Mouse (Mus musculus): ENCODE results near the gene Rab17. TPM values are rescaled to one million over a fixed set of nuclear protein-coding genes. Genes with fewer than 3 reads are reported as not detected.

Gene Rab17
- polyA plus RNA-seq, 1 experiment from 2014 or later: 0.36 TPM

DNA sequence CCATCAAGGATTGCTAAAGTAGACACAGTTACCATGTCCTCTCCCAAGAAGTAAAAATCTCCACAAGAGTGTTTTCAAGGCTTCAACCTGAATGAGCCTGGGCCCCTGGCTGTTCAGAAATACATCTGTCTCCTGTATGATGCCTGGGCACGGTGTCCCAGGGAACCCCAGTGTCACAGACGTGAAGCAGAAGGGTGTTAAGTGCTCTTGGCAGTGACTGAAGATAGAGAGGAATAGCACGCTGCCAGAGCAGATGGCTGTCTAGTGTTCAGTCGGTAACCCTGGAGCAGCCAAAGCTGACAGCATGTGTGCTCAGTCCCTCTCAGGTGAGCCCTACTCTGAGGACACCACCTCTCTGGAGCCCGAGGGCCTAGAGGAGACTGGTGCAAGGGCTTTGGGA lies 36.5 kb downstream of the Rab17 start:
- Histone ChIP-seq H3K27me3 (replicated peaks; ENCODE audit: control insufficient read depth, insufficient read depth, low read length) (peaks cover 1% of the 10 kb centered on the region), H3K9me3 (ENCODE audit: control insufficient read depth, low read length) (no peaks in the 10 kb centered on the region), H3K4me2 (ENCODE audit: low read length) (no peak overlapping the region), H3K36me3 (ENCODE audit: control insufficient read depth, insufficient read depth, low read length) (no peaks in the 10 kb centered on the region), H3K27ac (ENCODE audit: low read depth, low read length) (no peak overlapping the region), H3K9ac (ENCODE audit: low read depth, low read length) (no peak overlapping the region), H3K4me1 (ENCODE audit: control insufficient read depth, insufficient read depth, low read depth, low read length) (peaks cover 4% of the 10 kb centered on the region), H3K4me3 (ENCODE audit: low read length) (no peak overlapping the region)
- WGBS: 77% methylated on average over 5 of the region's 5 CpGs
- peak; percentile 50; the same call in 1 of the 2 replicates for ATAC-seq

DNA sequence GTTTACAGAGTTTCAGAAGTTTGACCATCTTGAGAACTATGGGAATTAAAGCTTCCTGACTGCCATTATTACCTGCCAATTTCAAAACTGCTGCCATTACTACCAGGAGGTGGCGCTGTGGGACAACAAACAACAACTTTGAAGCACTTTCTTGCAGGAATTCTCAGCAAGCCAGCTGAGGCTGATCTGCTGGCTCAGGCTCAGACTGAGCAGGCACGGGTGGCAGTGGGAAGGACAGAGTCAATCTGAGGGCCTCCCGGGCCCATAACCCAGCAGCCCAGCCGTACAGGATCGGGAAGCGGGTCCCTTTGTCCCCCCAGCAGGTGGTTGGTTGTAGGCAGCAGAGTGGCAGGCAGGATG lies 40.9 kb downstream of the Rab17 start:
- H3K4me3 ChIP-seq (ENCODE audit: low read length): peak overlapping the region; percentile 30

DNA sequence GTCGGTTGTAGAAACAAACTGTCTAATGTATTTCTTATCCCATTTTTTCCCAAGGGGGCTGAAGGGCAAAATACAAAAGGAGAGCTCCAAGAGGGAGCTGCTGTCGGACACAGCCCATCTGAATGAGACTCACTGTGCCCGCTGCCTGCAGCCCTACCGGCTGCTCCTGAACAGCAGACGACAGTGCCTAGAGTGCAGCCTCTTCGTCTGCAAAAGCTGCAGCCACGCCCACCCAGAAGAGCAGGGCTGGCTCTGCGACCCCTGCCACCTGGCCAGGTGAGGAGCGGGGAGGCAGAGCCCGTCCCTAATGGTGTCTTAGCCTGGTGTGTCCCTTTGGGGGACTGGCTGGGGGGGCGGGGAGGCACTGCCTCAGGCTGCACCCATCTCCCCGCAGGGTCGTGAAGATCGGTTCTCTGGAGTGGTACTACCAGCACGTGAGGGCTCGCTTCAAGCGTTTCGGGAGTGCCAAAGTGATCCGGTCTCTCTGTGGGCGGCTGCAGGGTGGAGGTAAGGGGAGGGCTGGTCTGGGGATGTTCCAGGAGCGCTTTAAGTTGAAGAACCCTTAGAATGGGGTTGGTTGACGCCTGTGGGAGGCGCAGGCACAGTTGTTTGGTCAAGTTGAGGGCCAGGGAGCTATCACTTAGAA lies 41.4 kb downstream of the Rab17 start:
- Histone ChIP-seq H3K4me1 (ENCODE audit: control insufficient read depth, insufficient read depth, low read depth, low read length) (peaks cover 7% of the 10 kb centered on the region), H3K9me3 (ENCODE audit: control insufficient read depth, low read length) (no peaks in the 10 kb centered on the region), H3K27me3 (replicated peaks; ENCODE audit: control insufficient read depth, insufficient read depth, low read length) (peaks cover 3% of the 10 kb centered on the region), H3K36me3 (ENCODE audit: control insufficient read depth, insufficient read depth, low read length) (no peaks in the 10 kb centered on the region), H3K27ac (ENCODE audit: low read depth, low read length) (no peak overlapping the region), H3K9ac (ENCODE audit: low read depth, low read length) (peak overlapping the region; percentile 55), H3K4me3 (ENCODE audit: low read length) (peak overlapping the region; percentile 30), H3K4me2 (ENCODE audit: low read length) (peak overlapping the region; percentile 61)
- ATAC-seq: peak; percentile 60
- WGBS: under 1% methylated on average over 23 of the region's 23 CpGs

More for the DNA sequence above, 40.9 kb downstream of the Rab17 start:
- peak; percentile 82 for ATAC-seq
- Histone ChIP-seq H3K4me2 (ENCODE audit: low read length) (peak overlapping the region; percentile 61), H3K27ac (ENCODE audit: low read depth, low read length) (no peak overlapping the region), H3K4me1 (ENCODE audit: control insufficient read depth, insufficient read depth, low read depth, low read length) (peaks cover 7% of the 10 kb centered on the region), H3K36me3 (ENCODE audit: control insufficient read depth, insufficient read depth, low read length) (no peaks in the 10 kb centered on the region), H3K27me3 (replicated peaks; ENCODE audit: control insufficient read depth, insufficient read depth, low read length) (peaks cover 3% of the 10 kb centered on the region), H3K9me3 (ENCODE audit: control insufficient read depth, low read length) (no peaks in the 10 kb centered on the region), H3K9ac (ENCODE audit: low read depth, low read length) (peak overlapping the region; percentile 45; the same call in 1 of the 2 replicates)
- WGBS: 5% methylated on average over 6 of the region's 6 CpGs

DNA sequence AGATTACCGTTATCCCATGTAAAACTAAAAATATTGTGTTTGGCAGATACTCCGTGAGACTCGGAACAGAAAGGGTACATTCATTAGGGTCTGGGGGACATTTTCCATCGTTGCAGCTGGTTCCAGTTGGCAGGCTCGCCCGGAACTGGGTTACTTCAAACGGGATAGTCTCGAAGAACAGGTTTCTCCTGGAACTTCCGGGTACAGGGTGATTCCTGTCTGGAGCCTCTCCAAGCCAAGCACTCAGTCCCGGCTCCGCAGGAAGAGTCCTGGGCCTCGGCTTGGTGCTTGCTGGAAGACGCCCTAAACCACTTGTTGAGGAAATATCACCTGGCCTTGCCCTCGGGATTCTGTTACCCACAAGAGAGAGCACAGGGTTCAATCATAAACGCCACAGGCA lies 42.2 kb downstream of the Rab17 start:
- H3K36me3 ChIP-seq (ENCODE audit: control insufficient read depth, insufficient read depth, low read length): no peaks in the 10 kb centered on the region
- ATAC-seq: no peak
- H3K9ac ChIP-seq (ENCODE audit: low read depth, low read length): no peak overlapping the region
- WGBS: 58% methylated on average over 15 of the region's 15 CpGs
- no peak overlapping the region for H3K4me3 ChIP-seq (ENCODE audit: low read length)
- no peak overlapping the region for H3K4me2 ChIP-seq (ENCODE audit: low read length)
- no peak overlapping the region for H3K27ac ChIP-seq (ENCODE audit: low read depth, low read length)
- H3K9me3 ChIP-seq (ENCODE audit: control insufficient read depth, low read length): no peaks in the 10 kb centered on the region
- peaks cover 3% of the 10 kb centered on the region for H3K27me3 ChIP-seq (replicated peaks; ENCODE audit: control insufficient read depth, insufficient read depth, low read length)
- peaks cover 7% of the 10 kb centered on the region for H3K4me1 ChIP-seq (ENCODE audit: control insufficient read depth, insufficient read depth, low read depth, low read length)

GRCm38 (mm10) chr1:90926030-90926429 lies 43.4 kb downstream of the Rab17 start:
- Histone ChIP-seq H3K27ac (ENCODE audit: low read depth, low read length) (no peak overlapping the region), H3K9me3 (ENCODE audit: control insufficient read depth, low read length) (no peaks in the 10 kb centered on the region), H3K27me3 (replicated peaks; ENCODE audit: control insufficient read depth, insufficient read depth, low read length) (peaks cover 3% of the 10 kb centered on the region), H3K4me1 (ENCODE audit: control insufficient read depth, insufficient read depth, low read depth, low read length) (peaks cover 7% of the 10 kb centered on the region), H3K9ac (ENCODE audit: low read depth, low read length) (no peak overlapping the region), H3K4me3 (ENCODE audit: low read length) (no peak overlapping the region), H3K36me3 (ENCODE audit: control insufficient read depth, insufficient read depth, low read length) (no peaks in the 10 kb centered on the region), H3K4me2 (ENCODE audit: low read length) (no peak overlapping the region)
- WGBS: 64% methylated on average over 4 of the region's 4 CpGs
- no peak for ATAC-seq

DNA sequence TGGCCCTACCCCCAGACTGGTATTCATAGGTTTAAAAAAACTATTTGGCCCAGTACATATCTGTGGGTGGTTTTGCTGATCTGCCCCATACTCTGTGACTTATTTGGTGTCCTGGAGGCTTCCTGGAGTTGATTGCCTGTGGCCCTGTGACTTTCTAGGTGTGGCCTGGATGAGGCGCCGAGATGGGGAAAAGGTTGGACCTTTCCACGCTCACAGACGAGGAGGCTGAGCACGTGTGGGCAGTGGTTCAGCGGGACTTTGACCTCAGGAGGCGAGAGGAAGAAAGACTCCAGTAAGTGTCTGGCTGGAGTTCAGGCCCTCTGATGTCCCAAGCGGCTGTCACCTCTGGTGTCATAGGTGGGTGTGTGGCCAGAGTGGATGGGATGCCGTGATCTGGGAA lies 47.8 kb downstream of the Rab17 start:
- H3K4me2 ChIP-seq (ENCODE audit: low read length): no peak overlapping the region
- no peaks in the 10 kb centered on the region for H3K27me3 ChIP-seq (replicated peaks; ENCODE audit: control insufficient read depth, insufficient read depth, low read length)
- peaks cover 7% of the 10 kb centered on the region for H3K9me3 ChIP-seq (ENCODE audit: control insufficient read depth, low read length)
- no peak overlapping the region for H3K9ac ChIP-seq (ENCODE audit: low read depth, low read length)
- H3K36me3 ChIP-seq (ENCODE audit: control insufficient read depth, insufficient read depth, low read length): no peaks in the 10 kb centered on the region
- no peak overlapping the region for H3K4me3 ChIP-seq (ENCODE audit: low read length)
- no peaks in the 10 kb centered on the region for H3K4me1 ChIP-seq (ENCODE audit: control insufficient read depth, insufficient read depth, low read depth, low read length)
- H3K27ac ChIP-seq (ENCODE audit: low read depth, low read length): no peak overlapping the region
- 92% methylated on average over 9 of the region's 9 CpGs for WGBS
- no peak for ATAC-seq

GRCm38 (mm10) chr1:90917509-90917908 lies 52.0 kb downstream of the Rab17 start:
- Histone ChIP-seq H3K9me3 (ENCODE audit: control insufficient read depth, low read length) (peaks cover 7% of the 10 kb centered on the region), H3K36me3 (ENCODE audit: control insufficient read depth, insufficient read depth, low read length) (no peaks in the 10 kb centered on the region), H3K4me3 (ENCODE audit: low read length) (no peak overlapping the region), H3K9ac (ENCODE audit: low read depth, low read length) (no peak overlapping the region), H3K27me3 (replicated peaks; ENCODE audit: control insufficient read depth, insufficient read depth, low read length) (no peaks in the 10 kb centered on the region), H3K27ac (ENCODE audit: low read depth, low read length) (no peak overlapping the region), H3K4me1 (ENCODE audit: control insufficient read depth, insufficient read depth, low read depth, low read length) (peaks cover 8% of the 10 kb centered on the region), H3K4me2 (ENCODE audit: low read length) (no peak overlapping the region)
- WGBS: 70% methylated on average over 6 of the region's 6 CpGs
- no peak for ATAC-seq

- H3K27me3 ChIP-seq (replicated peaks; ENCODE audit: control insufficient read depth, insufficient read depth, low read length): no peaks in the 10 kb centered on the region
- peak within 1 kb of the TSS; percentile 16; the same call in 1 of the 2 replicates for H3K4me3 ChIP-seq (ENCODE audit: low read length)
- H3K36me3 ChIP-seq (ENCODE audit: control insufficient read depth, insufficient read depth, low read length): no peaks in the 10 kb centered on the region
- H3K27ac ChIP-seq (ENCODE audit: low read depth, low read length): no peak within 1 kb of the TSS
- 9% methylated on average over 18 of the region's 18 CpGs for WGBS
- peaks cover 8% of the 10 kb centered on the region for H3K4me1 ChIP-seq (ENCODE audit: control insufficient read depth, insufficient read depth, low read depth, low read length)
- peaks cover 7% of the 10 kb centered on the region for H3K9me3 ChIP-seq (ENCODE audit: control insufficient read depth, low read length)
- peak within 1 kb of the TSS; percentile 57 for H3K4me2 ChIP-seq (ENCODE audit: low read length)
- ATAC-seq: peak; percentile 63; the same call in 1 of the 2 replicates
- H3K9ac ChIP-seq (ENCODE audit: low read depth, low read length): no peak within 1 kb of the TSS
Measured at GRCm38 (mm10) chr1:90914948-90915569, 54.4 kb downstream of the Rab17 start, which contains the start of gene Mlph. TSS of gene Mlph (plus strand) at chr1:90915085.

- no peak overlapping the region for H3K4me3 ChIP-seq (ENCODE audit: low read length)
- ATAC-seq: no peak
- no peaks in the 10 kb centered on the region for H3K36me3 ChIP-seq (ENCODE audit: control insufficient read depth, insufficient read depth, low read length)
- peaks cover 8% of the 10 kb centered on the region for H3K4me1 ChIP-seq (ENCODE audit: control insufficient read depth, insufficient read depth, low read depth, low read length)
- no peak overlapping the region for H3K27ac ChIP-seq (ENCODE audit: low read depth, low read length)
- no peak overlapping the region for H3K9ac ChIP-seq (ENCODE audit: low read depth, low read length)
- no peaks in the 10 kb centered on the region for H3K27me3 ChIP-seq (replicated peaks; ENCODE audit: control insufficient read depth, insufficient read depth, low read length)
- 55% methylated on average over 6 of the region's 6 CpGs for WGBS
- no peaks in the 10 kb centered on the region for H3K9me3 ChIP-seq (ENCODE audit: control insufficient read depth, low read length)
- no peak overlapping the region for H3K4me2 ChIP-seq (ENCODE audit: low read length)
Measured at GRCm38 (mm10) chr1:90913231-90913630, 56.2 kb downstream of the Rab17 start.
